ENCODE assay signal across 18 mouse cellular contexts in genomic region chr12:73694690-73695089, GRCm38 (mm10).
DNase-seq lines count a peak whose midpoint lies in the region; ATAC-seq and TF ChIP-seq lines count a peak whose summit lies in the region.
"Had no signal": no experiment of that assay in that cellular context is flagged by ENCODE, and none has a peak within 500 bp of the region (broad histone marks: within the 10 kb centered on the region; RNA-seq: fewer than 3 reads in every experiment).

No protein-coding gene starts in this region.

- 80% methylated on average over 13 of the region's 13 CpGs for WGBS in kidney, embryonic 16.5 days
- 75% methylated on average over 13 of the region's 13 CpGs for WGBS in kidney, embryonic 14.5 days
- WGBS in lung, postnatal 0 days: 32% methylated on average over 13 of the region's 13 CpGs
- 44% methylated on average over 13 of the region's 13 CpGs for WGBS in stomach, embryonic 15.5 days
- WGBS in forebrain, embryonic 13.5 days: 93% methylated on average over 13 of the region's 13 CpGs

- no peaks in the 10 kb centered on the region for H3K36me3 ChIP-seq in kidney, embryonic 16.5 days (ENCODE audit: insufficient read depth, low read length)
- no peaks in the 10 kb centered on the region for H3K36me3 ChIP-seq in kidney, embryonic 14.5 days (ENCODE audit: control insufficient read depth, insufficient read depth, low read length)
- H3K36me3 ChIP-seq in lung, postnatal 0 days (ENCODE audit: insufficient read depth, low read length): no peaks in the 10 kb centered on the region
- H3K36me3 ChIP-seq in stomach, embryonic 15.5 days: no peaks in the 10 kb centered on the region
- no peaks in the 10 kb centered on the region for H3K36me3 ChIP-seq in forebrain, embryonic 13.5 days (ENCODE audit: poor library complexity, severe bottlenecking)
- H3K36me3 ChIP-seq: embryonic facial prominence, embryonic 12.5 days; hindbrain, embryonic 15.5 days had no signal

- no peak for TF ChIP-seq CTCF in lung, postnatal 0 days (IDR thresholded peaks at IDR 0.05)

- H3K27me3 ChIP-seq in kidney, embryonic 16.5 days (ENCODE audit: insufficient read depth, low read length): no peaks in the 10 kb centered on the region
- no peaks in the 10 kb centered on the region for H3K27me3 ChIP-seq in kidney, embryonic 14.5 days (ENCODE audit: control insufficient read depth, insufficient read depth, low read length)
- H3K27me3 ChIP-seq in lung, postnatal 0 days (replicated peaks; ENCODE audit: insufficient read depth, low read length): no peaks in the 10 kb centered on the region
- no peaks in the 10 kb centered on the region for H3K27me3 ChIP-seq in stomach, embryonic 15.5 days (replicated peaks)
- H3K27me3 ChIP-seq in forebrain, embryonic 13.5 days: no peaks in the 10 kb centered on the region
- H3K27me3 ChIP-seq: embryonic facial prominence, embryonic 12.5 days; hindbrain, embryonic 15.5 days had no signal

- peak; percentile 49 for DNase-seq in lung, postnatal 0 days (ENCODE audit: low spot score)
- DNase-seq in lung, postnatal 4 days: no peak
- DNase-seq in c-Kit-positive CD71-positive TER-119-positive erythroid progenitor cells, embryonic 14.5 days (ENCODE audit: low spot score): no peak
- DNase-seq: adrenal gland, adult 2 months; adrenal gland, postnatal 25 days; cerebellum, adult 8-10 months; cerebellum, postnatal 14 days; gastrocnemius, postnatal 14 days; heart, adult 2 months; heart, postnatal 36 days had no signal

- H3K4me3 ChIP-seq in kidney, embryonic 16.5 days (ENCODE audit: low read length): no peak overlapping the region
- no peak overlapping the region for H3K4me3 ChIP-seq in kidney, embryonic 14.5 days (ENCODE audit: low read length)
- H3K4me3 ChIP-seq in lung, postnatal 0 days (ENCODE audit: low read depth, low read length): no peak overlapping the region
- H3K4me3 ChIP-seq in stomach, embryonic 15.5 days (replicated peaks): no peak overlapping the region
- no peak overlapping the region for H3K4me3 ChIP-seq in forebrain, embryonic 13.5 days
- H3K4me3 ChIP-seq: embryonic facial prominence, embryonic 12.5 days; heart, adult 2 months; hindbrain, embryonic 15.5 days had no signal

- ATAC-seq in kidney, embryonic 16.5 days (ENCODE audit: low FRiP score, low TSS enrichment): 0 out of 2 replicates have a peak, but pooled peaks have one; percentile 13
- no peak for ATAC-seq in kidney, embryonic 14.5 days (ENCODE audit: low FRiP score, low TSS enrichment)
- peak; percentile 48 for ATAC-seq in lung, postnatal 0 days
- 0 out of 2 replicates have a peak, but pooled peaks have one; percentile 60 for ATAC-seq in stomach, embryonic 15.5 days (ENCODE audit: insufficient read depth, low FRiP score, low read depth)
- ATAC-seq in forebrain, embryonic 13.5 days: no peak
- ATAC-seq: forebrain, embryonic 16.5 days had no signal

- no peak for TF ChIP-seq EP300 in lung, postnatal 0 days (IDR thresholded peaks at IDR 0.05)

- H3K9me3 ChIP-seq in kidney, embryonic 16.5 days (ENCODE audit: low read length): no peaks in the 10 kb centered on the region
- no peaks in the 10 kb centered on the region for H3K9me3 ChIP-seq in kidney, embryonic 14.5 days (ENCODE audit: control insufficient read depth, low read length)
- no peaks in the 10 kb centered on the region for H3K9me3 ChIP-seq in lung, postnatal 0 days (ENCODE audit: low read length)
- H3K9me3 ChIP-seq in stomach, embryonic 15.5 days: no peaks in the 10 kb centered on the region
- H3K9me3 ChIP-seq in forebrain, embryonic 13.5 days (replicated peaks): no peaks in the 10 kb centered on the region
- H3K9me3 ChIP-seq: embryonic facial prominence, embryonic 12.5 days; hindbrain, embryonic 15.5 days had no signal

- H3K4me1 ChIP-seq in kidney, embryonic 16.5 days (ENCODE audit: insufficient read depth, low read length): no peaks in the 10 kb centered on the region
- H3K4me1 ChIP-seq in kidney, embryonic 14.5 days (ENCODE audit: control insufficient read depth, insufficient read depth, low read length): no peaks in the 10 kb centered on the region
- no peaks in the 10 kb centered on the region for H3K4me1 ChIP-seq in lung, postnatal 0 days (ENCODE audit: insufficient read depth, low read depth, low read length)
- H3K4me1 ChIP-seq in stomach, embryonic 15.5 days: 0 out of 2 replicates have a peak, but pooled peaks cover 4% of the 10 kb centered on the region
- 0 out of 2 replicates have a peak, but pooled peaks cover 3% of the 10 kb centered on the region for H3K4me1 ChIP-seq in forebrain, embryonic 13.5 days

- no peak overlapping the region for H3K9ac ChIP-seq in kidney, embryonic 16.5 days (replicated peaks; ENCODE audit: low read length)
- H3K9ac ChIP-seq in kidney, embryonic 14.5 days (ENCODE audit: low read depth, low read length): no peak overlapping the region
- H3K9ac ChIP-seq in lung, postnatal 0 days (replicated peaks; ENCODE audit: low read depth): no peak overlapping the region
- H3K9ac ChIP-seq in stomach, embryonic 15.5 days: no peak overlapping the region
- no peak overlapping the region for H3K9ac ChIP-seq in forebrain, embryonic 13.5 days
- H3K9ac ChIP-seq: embryonic facial prominence, embryonic 12.5 days; hindbrain, embryonic 15.5 days had no signal

- H3K4me2 ChIP-seq in kidney, embryonic 16.5 days (replicated peaks; ENCODE audit: low read depth, low read length): no peak overlapping the region
- no peak overlapping the region for H3K4me2 ChIP-seq in kidney, embryonic 14.5 days (replicated peaks; ENCODE audit: low read depth, low read length)
- H3K4me2 ChIP-seq in lung, postnatal 0 days (replicated peaks; ENCODE audit: low read depth, low read length): no peak overlapping the region
- H3K4me2 ChIP-seq in stomach, embryonic 15.5 days: no peak overlapping the region
- no peak overlapping the region for H3K4me2 ChIP-seq in forebrain, embryonic 13.5 days
- H3K4me2 ChIP-seq: embryonic facial prominence, embryonic 12.5 days; heart, embryonic 11.5 days; hindbrain, embryonic 15.5 days had no signal

- H3K27ac ChIP-seq in kidney, embryonic 16.5 days (ENCODE audit: low read length): no peak overlapping the region
- H3K27ac ChIP-seq in kidney, embryonic 14.5 days (ENCODE audit: low read depth, low read length): no peak overlapping the region
- H3K27ac ChIP-seq in lung, postnatal 0 days (ENCODE audit: low read length): no peak overlapping the region
- H3K27ac ChIP-seq in stomach, embryonic 15.5 days: no peak overlapping the region
- no peak overlapping the region for H3K27ac ChIP-seq in forebrain, embryonic 13.5 days
- H3K27ac ChIP-seq: embryonic facial prominence, embryonic 12.5 days; heart, adult 2 months; hindbrain, embryonic 15.5 days had no signal

Comparison
In these comparisons a context has a peak if more than half of its experiments do, and no peak if none do; other contexts are left out.
1. ATAC-seq: peak in kidney, embryonic 16.5 days (single experiment), lung, postnatal 0 days (single experiment) and stomach, embryonic 15.5 days (single experiment); none in kidney, embryonic 14.5 days (single experiment) and forebrain, embryonic 13.5 days (single experiment).